ENCODE assay signal across 22 mouse cellular contexts in genomic region chr13:69523444-69524157, GRCm38 (mm10). TPM values are rescaled to one million over a fixed set of nuclear protein-coding genes. Genes with fewer than 3 reads are reported as not detected.
DNase-seq lines count a peak whose midpoint lies in the region; ATAC-seq and TF ChIP-seq lines count a peak whose summit lies in the region.
"Had no signal": no experiment of that assay in that cellular context is flagged by ENCODE, and none has a peak within 500 bp of the region (broad histone marks: within the 10 kb centered on the region; RNA-seq: fewer than 3 reads in every experiment).

No protein-coding gene starts in this region.

- no peak overlapping the region for H3K9ac ChIP-seq in liver, embryonic 14.5 days (replicated peaks)
- H3K9ac ChIP-seq: forebrain, embryonic 13.5 days; lung, embryonic 15.5 days had no signal

- intact Hi-C loops in gastrocnemius, adult 2 months (cut with DNase I): no loop called here
- intact Hi-C loops in left cerebral cortex, adult 2 months (cut with DNase I): no loop called here
- intact Hi-C loops in gastrocnemius, postnatal 36 days (cut with DNase I): no loop called here

- 0 out of 2 replicates have a peak overlapping the region, but pooled peaks have one; percentile 12 for H3K4me2 ChIP-seq in liver, embryonic 14.5 days (ENCODE audit: low read depth)
- H3K4me2 ChIP-seq: forebrain, embryonic 13.5 days; heart, embryonic 12.5 days; lung, embryonic 15.5 days; midbrain, embryonic 11.5 days had no signal

- no peaks in the 10 kb centered on the region for H3K36me3 ChIP-seq in liver, embryonic 14.5 days (replicated peaks; ENCODE audit: control insufficient read depth, insufficient read depth, low read depth)
- H3K36me3 ChIP-seq: heart, embryonic 12.5 days; lung, embryonic 15.5 days had no signal

- H3K4me1 ChIP-seq in liver, embryonic 14.5 days (replicated peaks; ENCODE audit: control insufficient read depth in 2 of 2, insufficient read depth in 2 of 2, low read length in 1 of 2): peaks cover 9 to 28% of the 10 kb centered on the region in 2 experiments; a peak in 3 of 4 replicates

- 58% methylated on average over 14 of the region's 14 CpGs for WGBS in liver, embryonic 14.5 days (ENCODE audit: insufficient replicate concordance)

- TF ChIP-seq EP300 in liver, embryonic 14.5 days (IDR thresholded peaks at IDR 0.05; ENCODE audit: low read depth): no peak

- peak; percentile 12 for DNase-seq in gastrocnemius, adult 2 months
- no peak for DNase-seq in gastrocnemius, adult 8-10 months (ENCODE audit: low spot score in 2 of 2)
- DNase-seq in left cerebral cortex, adult 2 months (ENCODE audit: extremely low spot score in 1 of 2, low spot score in 2 of 2): no peak
- no peak for DNase-seq in left cerebral cortex, adult 8-10 months (ENCODE audit: low spot score in 2 of 2)
- DNase-seq in 3T3-L1 (ENCODE audit: low read depth, low spot score): peak; percentile 53
- DNase-seq in liver, embryonic 14.5 days (ENCODE audit: low read depth in 3 of 3, low spot score in 3 of 3): no peak
- DNase-seq in gastrocnemius, postnatal 36 days: no peak
- no peak for DNase-seq in thymus, postnatal 14 days
- DNase-seq: adrenal gland, postnatal 36 days; B cell, adult 2 months; cerebellum, adult 8-10 months; heart, postnatal 36 days; kidney, postnatal 10 days; left cerebral cortex, postnatal 4 days; thymus, postnatal 36 days had no signal

- no peak overlapping the region for H3K4me3 ChIP-seq in gastrocnemius, adult 2 months
- H3K4me3 ChIP-seq in left cerebral cortex, adult 2 months: no peak overlapping the region
- no peak overlapping the region for H3K4me3 ChIP-seq in liver, embryonic 14.5 days (ENCODE audit: insufficient read depth in 1 of 2, low read depth in 2 of 2, low read length in 2 of 2)
- H3K4me3 ChIP-seq: forebrain, embryonic 13.5 days; heart, embryonic 12.5 days; lung, embryonic 15.5 days had no signal

- TF ChIP-seq CTCF in gastrocnemius, adult 2 months (IDR thresholded peaks at IDR 0.05): no peak
- TF ChIP-seq CTCF in left cerebral cortex, adult 2 months (IDR thresholded peaks at IDR 0.05): no peak
- no peak for TF ChIP-seq CTCF in liver, embryonic 14.5 days (IDR thresholded peaks at IDR 0.05; ENCODE audit: low read depth)

- no peaks in the 10 kb centered on the region for H3K27me3 ChIP-seq in liver, embryonic 14.5 days (ENCODE audit: control insufficient read depth, insufficient read depth, low read length)
- H3K27me3 ChIP-seq: forebrain, embryonic 13.5 days; heart, embryonic 12.5 days; lung, embryonic 15.5 days had no signal

- no peaks in the 10 kb centered on the region for H3K9me3 ChIP-seq in liver, embryonic 14.5 days (ENCODE audit: control insufficient read depth, low read length)
- H3K9me3 ChIP-seq: forebrain, embryonic 13.5 days; heart, embryonic 12.5 days; lung, embryonic 15.5 days had no signal

- no peak for ATAC-seq in liver, embryonic 14.5 days (ENCODE audit: insufficient read depth)
- ATAC-seq: forebrain, embryonic 13.5 days; hindbrain, embryonic 16.5 days; intestine, embryonic 16.5 days had no signal

- H3K27ac ChIP-seq in gastrocnemius, adult 2 months: no peak overlapping the region
- peak overlapping the region; percentile 63 for H3K27ac ChIP-seq in left cerebral cortex, adult 2 months
- H3K27ac ChIP-seq in liver, embryonic 14.5 days: no peak overlapping the region
- H3K27ac ChIP-seq: forebrain, embryonic 13.5 days; lung, embryonic 15.5 days; macrophage had no signal

RNA-seq across cellular contexts. Expression of gene Nsun2, which starts 9.9 kb away (rescaled TPM):
- total RNA-seq in gastrocnemius, adult 2 months (2021): 10 to 100 TPM; 45.4 to 51.9 TPM
- 10 to 100 TPM; 41.3 to 58.5 (median 46.7) TPM for total RNA-seq in gastrocnemius, adult 8-10 months (2022)
- total RNA-seq in left cerebral cortex, adult 2 months (2021): 10 to 100 TPM; 83.2 to 93.0 TPM
- 10 to 100 TPM; 73.7 to 94.6 (median 86.7) TPM for total RNA-seq in left cerebral cortex, adult 8-10 months (2022)
- polyA plus RNA-seq in liver, embryonic 14.5 days (2012; rRNA removed): 39.7 and 58.7 TPM in 2 replicates
- polyA plus RNA-seq in liver, embryonic 14.5 days (2014; fragmentation: Nextera tagmentation; extraction: Ambion mirVana): 88.8 and 98.1 TPM in 2 replicates
- total RNA-seq in gastrocnemius, postnatal 36 days (2021): 10 to 100 TPM; 40.7 to 41.0 TPM

RNA-seq across cellular contexts. Expression of gene Tent4a, which starts 10.8 kb away (rescaled TPM):
- total RNA-seq in gastrocnemius, adult 2 months (2021): 1 to 10 TPM; 5.2 to 7.8 TPM
- total RNA-seq in gastrocnemius, adult 8-10 months (2022): 1 to 10 TPM; 4.6 to 6.0 (median 5.5) TPM
- total RNA-seq in left cerebral cortex, adult 2 months (2021): 10 to 100 TPM; 46.5 to 48.2 TPM
- total RNA-seq in left cerebral cortex, adult 8-10 months (2022): 10 to 100 TPM; 40.9 to 45.1 (median 44.2) TPM
- 5.4 and 6.3 TPM in 2 replicates for polyA plus RNA-seq in liver, embryonic 14.5 days (2012; rRNA removed)
- 2.3 and 3.0 TPM in 2 replicates for polyA plus RNA-seq in liver, embryonic 14.5 days (2014; fragmentation: Nextera tagmentation; extraction: Ambion mirVana)
- total RNA-seq in gastrocnemius, postnatal 36 days (2021): 1 to 10 TPM; 5.3 to 6.5 TPM

Comparison
In these comparisons a context has a peak if more than half of its experiments do, and no peak if none do; other contexts are left out.
1. DNase-seq: peak in gastrocnemius, adult 2 months (single experiment) and 3T3-L1 (single experiment); none in gastrocnemius, adult 8-10 months (0 of 2), left cerebral cortex, adult 2 months (0 of 2), left cerebral cortex, adult 8-10 months (0 of 2), liver, embryonic 14.5 days (0 of 3), gastrocnemius, postnatal 36 days (0 of 2) and thymus, postnatal 14 days (single experiment).
2. RNA of gene Tent4a, which starts 10.8 kb away (total RNA-seq): 46.5 to 48.2 TPM in left cerebral cortex, adult 2 months and 40.9 to 45.1 TPM in left cerebral cortex, adult 8-10 months; 5.2 to 7.8 TPM in gastrocnemius, adult 2 months, 5.3 to 6.5 TPM in gastrocnemius, postnatal 36 days and 4.6 to 6.0 TPM in gastrocnemius, adult 8-10 months; every median in the first group is over 4 times any median in the second.